9 mouse cellular contexts compared by ENCODE assay signal in the genomic region with DNA sequence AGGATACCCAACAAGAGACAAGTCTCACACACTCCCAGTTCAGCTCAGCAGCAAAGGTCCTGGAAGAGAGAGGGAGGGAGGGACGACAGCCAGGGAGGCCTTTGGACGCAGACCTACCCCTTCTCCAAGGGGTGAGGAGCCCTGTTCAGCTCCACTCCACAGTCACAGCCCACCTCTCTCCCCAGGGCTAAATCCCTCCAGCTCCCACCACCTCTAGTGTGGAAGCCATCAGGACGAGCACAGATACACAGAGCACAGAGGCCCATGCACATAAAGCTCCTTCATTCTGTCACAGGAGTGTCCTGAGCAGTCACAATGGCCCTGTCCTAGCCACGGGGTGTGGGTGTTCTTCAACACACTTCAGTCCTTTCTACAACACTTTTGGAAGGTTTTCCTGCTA.
A peak's percentile ranks its signal among the peaks of the same experiment; 100 is the strongest.
DNase-seq lines count a peak whose midpoint lies in the region; ATAC-seq lines count a peak whose summit lies in the region.
"Had no signal": no experiment of that assay in that cellular context is flagged by ENCODE, and none has a peak within 500 bp of the region (broad histone marks: within the 10 kb centered on the region; RNA-seq: fewer than 3 reads in every experiment).

No protein-coding gene starts in this region.

- H3K36me3 ChIP-seq in embryonic facial prominence, embryonic 11.5 days (replicated peaks; ENCODE audit: control insufficient read depth, insufficient read depth, low read depth, low read length), result no peaks in the 10 kb centered on the region
- no peaks in the 10 kb centered on the region for H3K36me3 ChIP-seq in midbrain, embryonic 15.5 days (replicated peaks)

- 28% methylated on average over 4 of the region's 4 CpGs for WGBS in embryonic facial prominence, embryonic 11.5 days
- 17% methylated on average over 4 of the region's 4 CpGs for WGBS in midbrain, embryonic 15.5 days

- H3K9ac ChIP-seq in embryonic facial prominence, embryonic 11.5 days (replicated peaks; ENCODE audit: low read length), result peak overlapping the region; percentile 71
- H3K9ac ChIP-seq in midbrain, embryonic 15.5 days, result no peak overlapping the region

- no peaks in the 10 kb centered on the region for H3K9me3 ChIP-seq in embryonic facial prominence, embryonic 11.5 days (replicated peaks; ENCODE audit: control insufficient read depth, low read length)
- no peaks in the 10 kb centered on the region for H3K9me3 ChIP-seq in midbrain, embryonic 15.5 days

- H3K27ac ChIP-seq in embryonic facial prominence, embryonic 11.5 days (replicated peaks; ENCODE audit: low read depth, low read length), result peak overlapping the region; percentile 96
- peak overlapping the region; percentile 86 for H3K27ac ChIP-seq in midbrain, embryonic 15.5 days

- H3K4me1 ChIP-seq in embryonic facial prominence, embryonic 11.5 days (ENCODE audit: control insufficient read depth, insufficient read depth, low read length), result peaks cover 30% of the 10 kb centered on the region
- H3K4me1 ChIP-seq in midbrain, embryonic 15.5 days, result peaks cover 70% of the 10 kb centered on the region

- DNase-seq in kidney, adult 18-20 months, result peak; percentile 35
- no peak for DNase-seq in kidney, postnatal 14 days
- DNase-seq in embryonic facial prominence, embryonic 11.5 days (ENCODE audit: low spot score), result no peak
- peak; percentile 36 for DNase-seq in induced T-regulatory cell, adult 2 months (ENCODE audit: low read depth)
- DNase-seq in gastrocnemius, postnatal 14 days, result no peak
- no peak for DNase-seq in layer of hippocampus, postnatal 14 days (ENCODE audit: low spot score in 2 of 2)
- no peak for DNase-seq in spleen, postnatal 4 days (ENCODE audit: low spot score in 2 of 2)
- DNase-seq: thymus, postnatal 25 days had no signal

- no peak for ATAC-seq in embryonic facial prominence, embryonic 11.5 days (replicated peaks; ENCODE audit: insufficient number of reproducible peaks, low FRiP score, low TSS enrichment, low read depth)
- ATAC-seq in midbrain, embryonic 15.5 days (replicated peaks), result no peak

- no peaks in the 10 kb centered on the region for H3K27me3 ChIP-seq in embryonic facial prominence, embryonic 11.5 days (ENCODE audit: control insufficient read depth, insufficient read depth, low read length)
- no peaks in the 10 kb centered on the region for H3K27me3 ChIP-seq in midbrain, embryonic 15.5 days (replicated peaks)

- H3K4me3 ChIP-seq in embryonic facial prominence, embryonic 11.5 days (ENCODE audit: low read depth, low read length), result no peak overlapping the region
- no peak overlapping the region for H3K4me3 ChIP-seq in midbrain, embryonic 15.5 days

- H3K4me2 ChIP-seq in embryonic facial prominence, embryonic 11.5 days (ENCODE audit: low read depth, low read length), result no peak overlapping the region
- no peak overlapping the region for H3K4me2 ChIP-seq in midbrain, embryonic 15.5 days

- intact Hi-C loops in gastrocnemius, postnatal 14 days (cut with DNase I; ENCODE audit: low total_unique reads), result no loop called here

Comparison
In these comparisons a context has a peak if more than half of its experiments do, and no peak if none do; other contexts are left out.
1. DNase-seq: peak in kidney, adult 18-20 months (single experiment) and induced T-regulatory cell, adult 2 months (single experiment); none in kidney, postnatal 14 days (single experiment), embryonic facial prominence, embryonic 11.5 days (single experiment), gastrocnemius, postnatal 14 days (single experiment), layer of hippocampus, postnatal 14 days (0 of 2) and spleen, postnatal 4 days (0 of 2).